Mouse (Mus musculus): ENCODE data around the gene Ccdc13. TPM values are rescaled to one million over a fixed set of nuclear protein-coding genes. Genes with fewer than 3 reads are reported as not detected.
A peak's percentile ranks its signal among the peaks of the same experiment; 100 is the strongest.

The Ccdc13 gene
- total RNA-seq, 4 experiments from 2014 or later = 4.3 to 10.7 (median 9.4) TPM

- peak in 1 of 2 experiments; percentile 53 for DNase-seq (ENCODE audit: low spot score in 2 of 2)
Measured at GRCm38 (mm10) chr9:121760271-121761090, 78.8 kb downstream of the Ccdc13 start.

GRCm38 (mm10) chr9:121759091-121760081, 79.9 kb downstream of the Ccdc13 start, which contains the start of gene Zfp651:
TSS of gene Zfp651 (plus strand) at chr9:121759330.
- DNase-seq (ENCODE audit: low spot score in 2 of 2) = peak; percentile 63 to 64

- peak; percentile 12 to 21 for DNase-seq (ENCODE audit: low spot score in 2 of 2)
Measured at GRCm38 (mm10) chr9:121757835-121758814, 81.1 kb downstream of the Ccdc13 start.

GRCm38 (mm10) chr9:121757432-121757831, 81.8 kb downstream of the Ccdc13 start:
- DNase-seq (ENCODE audit: low spot score in 2 of 2) = peak in 1 of 2 experiments; percentile 47

- DNase-seq (ENCODE audit: low spot score in 2 of 2) = no peak
Measured at GRCm38 (mm10) chr9:121756785-121757184, 82.5 kb downstream of the Ccdc13 start.

- no peak for DNase-seq (ENCODE audit: low spot score in 2 of 2)
Measured at GRCm38 (mm10) chr9:121754624-121755023, 84.6 kb downstream of the Ccdc13 start.

GRCm38 (mm10) chr9:121752774-121753173, 86.5 kb downstream of the Ccdc13 start:
- no peak for DNase-seq (ENCODE audit: low spot score in 2 of 2)

Other genes with a start within 250 kb of the Ccdc13 start
- gene Lyzl4, start 197.4 kb downstream of the Ccdc13 start, total RNA-seq (2022) = 1 to 10 TPM in 3 of 4 experiments, under 1 TPM in 1; 0.80 to 4.4 (median 3.2) TPM
- gene Vipr1, start 196.7 kb downstream of the Ccdc13 start, total RNA-seq (2022) = 10 to 100 TPM; 17.8 to 20.5 (median 18.4) TPM
- 10 to 100 TPM; 22.7 to 34.7 (median 29.1) TPM for gene Sec22c, start 134.0 kb downstream of the Ccdc13 start, total RNA-seq (2022)
- gene Ss18l2, start 129.1 kb downstream of the Ccdc13 start, total RNA-seq (2022) = 10 to 100 TPM; 64.8 to 73.8 (median 69.7) TPM
- 100 to 1,000 TPM in 3 of 4 experiments, 10 to 100 TPM in 1; 96.7 to 159 (median 122) TPM for gene Nktr, start 120.3 kb downstream of the Ccdc13 start, total RNA-seq (2022)
- 100 to 1,000 TPM in 2 of 4 experiments, 10 to 100 TPM in 2; 97.3 to 102 (median 99.5) TPM for gene Zfp651, start 80.1 kb downstream of the Ccdc13 start, total RNA-seq (2022)
- gene Klhl40, start 61.9 kb downstream of the Ccdc13 start, total RNA-seq (2022) = 1 to 10 TPM; 3.5 to 5.7 (median 4.4) TPM
- gene Hhatl, start 47.0 kb downstream of the Ccdc13 start, total RNA-seq (2022) = 10 to 100 TPM; 15.2 to 23.6 (median 20.1) TPM
- 10 to 100 TPM; 73.8 to 88.7 (median 86.3) TPM for gene Higd1a, start 18.9 kb upstream of the Ccdc13 start, total RNA-seq (2022)
- 1 to 10 TPM; 1.8 to 2.8 (median 2.2) TPM for gene Ackr2, start 58.9 kb upstream of the Ccdc13 start, total RNA-seq (2022)
- not detected for gene Cyp8b1, start 76.8 kb upstream of the Ccdc13 start, total RNA-seq (2022)
- gene Fam198a, start 111.5 kb upstream of the Ccdc13 start, total RNA-seq (2022) = 1 to 10 TPM; 5.4 to 7.6 (median 7.0) TPM
- gene Pomgnt2, start 157.6 kb upstream of the Ccdc13 start, total RNA-seq (2022) = 10 to 100 TPM; 37.2 to 46.1 (median 43.4) TPM